Mouse (Mus musculus): ENCODE measurements around the gene Naa50.

Gene Naa50

DNA sequence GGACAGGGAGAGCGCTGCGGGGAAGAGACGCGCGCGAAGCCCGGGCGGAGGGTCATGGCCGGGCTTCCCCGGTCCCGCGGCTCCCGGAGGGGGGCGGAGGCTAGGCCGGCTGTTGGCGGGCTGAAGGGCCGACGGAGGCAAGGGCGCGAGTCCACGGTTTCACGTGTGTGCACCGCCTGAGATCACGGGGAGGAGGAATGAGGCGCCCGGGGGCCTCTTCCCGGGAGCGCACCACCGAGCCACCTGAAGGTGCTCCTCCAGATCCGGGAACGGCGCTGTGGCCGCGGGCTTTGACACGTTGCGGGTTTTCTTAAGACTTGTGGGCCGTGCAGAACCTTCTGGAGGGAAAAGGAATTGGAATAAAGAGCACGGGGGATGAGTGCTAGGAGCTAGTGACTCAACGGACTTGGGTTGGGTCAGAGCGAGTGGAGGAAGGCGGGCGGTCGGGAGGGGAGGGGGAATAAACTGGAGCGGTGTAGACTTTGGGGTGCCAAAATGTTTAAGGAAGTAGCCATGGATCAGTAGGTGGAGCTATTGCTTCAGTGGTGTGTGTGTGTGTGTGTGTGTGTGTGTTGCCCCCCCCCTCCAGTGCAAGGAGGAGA, 657 bp downstream of the Naa50 start:
- DNase-seq: peak; percentile 70

GRCm38 (mm10) chr16:44141483-44141882, 1.9 kb downstream of the Naa50 start:
- DNase-seq: no peak

DNA sequence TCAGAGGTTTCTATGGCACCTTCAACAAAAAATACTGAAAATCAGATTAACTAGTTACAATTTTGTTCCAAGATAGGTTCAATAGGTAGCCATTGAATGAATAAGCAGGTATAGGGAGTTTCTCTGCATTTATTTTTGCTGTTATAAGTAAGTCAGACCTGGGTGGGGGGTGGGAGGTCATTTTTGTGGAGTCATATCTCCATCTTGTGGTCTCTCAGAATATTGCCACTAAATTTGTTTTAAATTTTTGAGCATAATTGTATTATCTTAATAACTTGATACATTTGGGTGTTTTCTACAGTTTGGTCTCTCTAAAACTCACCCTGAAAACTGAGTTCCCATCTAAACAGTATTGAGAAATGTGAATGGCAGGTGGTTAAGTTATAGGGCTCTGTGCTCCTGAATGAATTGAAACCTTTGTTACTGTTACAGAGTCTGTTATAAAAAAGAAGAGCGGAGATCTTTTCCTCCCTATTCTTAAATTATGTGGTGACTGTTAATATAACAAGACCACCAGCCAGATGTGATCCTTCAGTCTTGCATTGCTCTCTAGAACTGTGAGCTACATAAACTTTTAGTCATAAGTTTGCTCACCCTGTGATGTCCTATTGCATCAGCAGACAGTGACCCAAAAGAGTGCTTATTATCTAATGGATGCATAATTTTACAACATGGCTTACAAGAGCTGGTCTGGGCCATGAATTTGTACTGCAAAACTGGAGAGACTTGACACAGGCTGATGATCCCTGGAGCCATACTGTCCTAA, 9.6 kb downstream of the Naa50 start:
- DNase-seq: no peak

- DNase-seq: no peak
Measured at GRCm38 (mm10) chr16:44154497-44155057, 14.9 kb downstream of the Naa50 start.

- DNase-seq: no peak
Measured at GRCm38 (mm10) chr16:44159325-44159724, 19.7 kb downstream of the Naa50 start.

- DNase-seq: no peak
Measured at GRCm38 (mm10) chr16:44163831-44164230, 24.2 kb downstream of the Naa50 start.

DNA sequence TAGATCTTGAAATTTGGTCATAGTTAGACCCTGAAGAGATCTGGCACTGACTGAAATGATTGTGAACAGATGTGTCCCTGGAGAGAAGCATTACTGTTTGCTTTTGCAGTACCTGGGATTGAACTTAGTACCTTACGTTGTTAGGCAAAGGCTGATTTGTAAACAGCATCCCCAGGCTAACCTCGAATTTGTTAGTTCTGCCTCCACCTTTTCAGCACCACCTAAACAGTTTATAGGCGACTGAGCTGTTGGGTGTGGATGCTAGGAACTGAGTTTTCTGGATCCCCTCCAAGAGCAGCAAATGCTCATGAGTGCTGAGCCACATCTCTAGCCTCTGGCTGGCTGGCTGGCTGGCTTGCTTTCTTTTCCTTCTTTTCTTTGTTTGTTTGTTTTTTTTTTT, 25.6 kb downstream of the Naa50 start:
- DNase-seq: no peak

- DNase-seq: no peak
Measured at GRCm38 (mm10) chr16:44168990-44169389, 29.4 kb downstream of the Naa50 start.

DNA sequence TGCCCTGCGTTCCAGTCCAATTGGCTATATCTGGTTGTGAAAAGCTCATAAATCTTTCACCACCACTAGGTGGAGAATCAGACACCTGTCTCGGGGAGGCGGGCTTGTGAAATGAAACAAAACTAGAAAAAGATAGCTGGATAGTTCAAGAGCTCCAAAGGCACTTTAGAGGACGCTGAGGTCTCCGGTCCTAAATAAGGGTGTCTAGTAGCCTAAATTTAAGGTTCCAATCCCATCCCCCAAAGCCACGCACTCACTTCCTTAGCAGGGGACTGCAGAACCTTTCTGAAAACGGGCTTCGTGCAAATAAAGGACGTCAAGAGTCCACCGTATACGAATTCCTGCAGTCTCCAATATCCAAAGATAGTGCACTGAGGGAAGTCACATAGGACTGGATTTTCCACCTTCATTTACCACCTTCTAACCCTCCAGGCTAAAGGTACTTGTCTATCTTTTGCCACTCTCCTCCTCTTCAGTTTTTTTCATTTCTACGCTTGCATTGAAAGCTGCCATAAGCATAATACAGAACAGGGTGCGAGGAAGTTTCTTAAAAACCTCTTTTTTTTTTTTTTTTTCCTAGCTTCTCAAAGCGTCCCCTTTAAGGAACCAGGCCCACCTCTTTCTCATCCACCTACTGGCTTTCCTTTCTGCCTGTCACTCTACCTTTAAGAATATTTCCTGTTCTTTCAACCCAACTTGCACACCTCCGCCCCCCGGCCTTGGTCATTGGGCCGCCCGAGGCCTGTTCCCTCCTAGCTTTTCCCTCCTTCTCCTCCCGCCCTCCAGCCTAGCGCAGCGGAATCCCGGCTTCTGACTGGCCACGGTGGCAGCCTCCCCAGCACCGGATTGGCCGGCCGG, 32.9 kb downstream of the Naa50 start:
- peak; percentile 96 to 98 for DNase-seq

GRCm38 (mm10) chr16:44173155-44173941, 33.7 kb downstream of the Naa50 start, which contains the start of gene Usf3:
Gene Usf3 (plus strand): TSS chr16:44173246.
- peak; percentile 45 to 60 for DNase-seq

- no peak for DNase-seq
Measured at GRCm38 (mm10) chr16:44173966-44174530, 34.4 kb downstream of the Naa50 start.

GRCm38 (mm10) chr16:44175001-44175400, 35.4 kb downstream of the Naa50 start:
- no peak for DNase-seq

DNA sequence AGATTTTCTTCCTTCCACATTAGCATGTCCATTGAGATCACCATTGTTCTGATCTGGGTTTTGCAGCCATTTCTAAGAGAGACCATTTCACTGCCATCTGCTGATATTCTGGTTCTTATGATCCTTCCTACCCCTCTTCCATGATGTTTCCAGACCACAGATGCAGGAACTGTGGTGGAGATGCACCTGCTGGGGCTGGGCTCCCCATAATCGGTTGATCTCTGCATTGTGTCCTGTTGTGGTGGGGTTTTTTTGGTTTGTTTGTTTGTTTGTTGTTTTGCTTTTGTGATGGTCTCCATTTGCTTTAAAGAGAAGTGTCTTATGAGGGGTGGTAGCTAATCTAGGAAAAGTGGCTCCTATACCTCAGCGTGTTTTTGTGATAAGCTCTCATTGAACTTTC, 36.9 kb downstream of the Naa50 start:
- DNase-seq: no peak

DNA sequence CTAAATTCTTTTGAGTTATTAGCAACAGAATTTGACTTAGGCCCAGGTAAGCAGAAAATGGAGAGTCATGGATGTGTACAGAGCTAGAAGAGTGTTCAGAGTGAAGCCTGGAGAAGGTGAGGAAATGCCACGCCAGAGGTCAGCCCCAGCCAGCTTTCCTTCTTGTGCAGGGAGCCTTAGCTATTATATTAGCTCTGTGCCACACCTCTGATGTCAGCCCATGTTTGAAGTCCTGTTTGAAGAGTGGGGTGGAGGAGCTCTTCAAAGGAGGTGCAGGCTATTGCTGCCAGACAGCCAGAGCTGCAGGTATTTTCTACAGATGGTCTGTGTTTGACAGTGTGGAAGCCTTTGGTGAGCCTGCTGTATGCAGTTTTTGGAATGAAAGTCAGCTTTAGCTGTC, 38.9 kb downstream of the Naa50 start:
- DNase-seq: no peak

DNA sequence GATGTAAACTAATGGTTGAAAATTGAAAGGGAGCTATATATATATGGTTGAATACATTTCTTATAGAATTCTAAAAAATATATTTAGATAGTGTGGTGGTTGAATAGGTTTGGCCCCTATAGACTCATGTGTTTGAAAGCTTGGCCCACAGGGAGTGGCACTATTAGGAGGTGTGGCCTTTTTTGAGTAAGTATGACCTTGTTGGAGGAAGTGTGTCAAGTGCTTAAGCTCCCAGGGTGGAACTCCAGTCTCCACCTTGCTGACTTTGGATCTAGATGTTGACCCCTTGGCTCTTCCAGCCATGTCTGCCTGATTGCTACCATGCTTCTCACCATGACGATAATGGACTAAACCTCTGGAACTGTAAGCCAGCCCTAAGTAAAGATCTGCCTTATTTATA, 43.0 kb downstream of the Naa50 start:
- no peak for DNase-seq

DNA sequence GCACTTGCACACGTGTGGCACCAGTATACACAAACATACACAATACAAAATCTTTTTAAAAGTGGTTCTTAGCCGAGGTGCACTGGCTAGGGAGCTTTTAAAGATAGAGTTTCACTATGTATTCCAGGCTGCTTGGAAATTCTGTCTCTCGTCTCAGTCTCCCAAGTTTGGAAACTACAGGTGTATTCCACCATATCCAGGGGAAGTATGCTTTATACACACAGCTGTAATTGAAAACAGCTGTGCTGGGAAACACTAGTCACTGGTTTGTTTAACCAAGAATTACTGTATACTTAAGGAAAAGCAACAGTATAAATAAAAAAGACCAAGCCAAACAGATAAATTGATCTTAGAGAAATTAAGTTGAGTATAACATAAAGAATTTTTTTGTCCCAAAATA, 45.1 kb downstream of the Naa50 start:
- DNase-seq: no peak

DNA sequence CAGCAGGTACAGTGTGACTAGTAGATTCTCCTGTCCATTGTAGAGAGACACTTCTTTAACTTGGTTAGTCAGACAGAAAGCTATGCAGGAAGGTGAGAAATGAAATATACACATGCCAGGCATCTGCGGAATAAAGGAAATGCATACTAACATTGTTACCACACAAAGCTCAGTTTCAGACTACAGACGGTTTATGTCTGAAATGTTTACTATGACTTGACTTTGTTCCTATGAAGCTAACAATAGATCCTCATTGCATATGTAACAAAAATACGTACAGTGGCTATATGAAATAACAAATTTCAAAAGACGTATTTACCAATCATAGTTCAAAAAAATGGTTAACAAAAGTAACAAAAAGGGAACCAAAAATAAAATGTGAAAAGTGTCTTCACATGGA, 47.5 kb downstream of the Naa50 start:
- DNase-seq: no peak

GRCm38 (mm10) chr16:44188766-44189165, 49.1 kb downstream of the Naa50 start:
- no peak for DNase-seq

DNA sequence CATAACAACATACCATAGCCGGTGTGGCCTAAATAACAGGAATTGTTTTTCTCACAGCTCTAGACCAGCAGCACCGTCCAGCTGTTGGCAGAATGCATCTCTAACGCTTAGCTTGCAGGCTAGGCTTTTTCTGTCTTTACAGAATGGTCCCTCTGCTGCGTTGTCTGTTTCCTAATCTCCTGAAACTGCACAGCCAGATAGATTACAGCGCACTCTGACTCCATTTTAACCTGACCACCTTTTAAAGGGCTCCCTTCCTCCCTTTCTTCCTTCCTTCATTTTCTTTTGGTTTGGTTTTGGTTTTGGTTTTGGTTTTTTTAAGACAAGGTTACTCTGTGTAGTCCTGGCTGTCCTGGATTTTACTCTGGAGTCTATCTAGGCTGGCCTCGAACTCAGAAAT, 50.4 kb downstream of the Naa50 start:
- no peak for DNase-seq

- peak; percentile 32 to 43 for DNase-seq
Measured at GRCm38 (mm10) chr16:44190968-44191367, 51.3 kb downstream of the Naa50 start.

GRCm38 (mm10) chr16:44199066-44199703, 59.6 kb downstream of the Naa50 start:
- DNase-seq: no peak

GRCm38 (mm10) chr16:44200146-44200545, 60.5 kb downstream of the Naa50 start:
- DNase-seq: peak; percentile 27 to 28

Data from cerebellum, postnatal 36 days (tissue).